Mouse (Mus musculus) forebrain, embryonic 15.5 days (tissue): Measurements from ENCODE around the gene Kcnq5. TPM values are rescaled to one million over a fixed set of nuclear protein-coding genes. Genes with fewer than 3 reads are reported as not detected.
"Not testable (repeated sequence)": the region's sequence is repeated elsewhere in the genome, so short reads cannot be mapped to it uniquely, and the experiment has no call there.

ENCODE experiments used
- ATAC-seq: fragments of 200-750 bp; cut with Nextera tagmentation; replicated peaks from 2 replicates; pipeline ENCODE4 v1.8.0; 2017; ENCODE audit warnings: mild to moderate bottlenecking, moderate TSS enrichment, moderate library complexity
- H3K27ac ChIP-seq: fragments of 300-500 bp; sonication (generic); replicated peaks from 2 replicates; pipeline ENCODE4 v1.5.1; 2015; ENCODE audit warnings: mild to moderate bottlenecking, inconsistent platforms
- H3K27me3 ChIP-seq: fragments of 300-500 bp; sonication (generic); 2 replicates; pipeline ENCODE4 v1.6.1; 2015; ENCODE audit warnings: inconsistent platforms
- H3K36me3 ChIP-seq: fragments of 300-500 bp; sonication (generic); 2 replicates; pipeline ENCODE4 v1.6.1; 2015; ENCODE audit warnings: mild to moderate bottlenecking, inconsistent platforms
- H3K4me1 ChIP-seq: fragments of 300-500 bp; sonication (generic); 2 replicates; pipeline ENCODE4 v1.6.1; 2015; ENCODE audit warnings: inconsistent platforms
- H3K4me2 ChIP-seq: fragments of 300-500 bp; sonication (generic); replicated peaks from 2 replicates; pipeline ENCODE4 v1.6.1; 2015; ENCODE audit warnings: mild to moderate bottlenecking, inconsistent platforms
- H3K4me3 ChIP-seq: fragments of 300-500 bp; sonication (generic); 2 replicates; pipeline ENCODE4 v1.5.1; 2015; ENCODE audit warnings: mild to moderate bottlenecking, inconsistent platforms
- H3K9ac ChIP-seq: fragments of 300-500 bp; sonication (generic); replicated peaks from 2 replicates; pipeline ENCODE4 v1.6.1; 2015; ENCODE audit warnings: mild to moderate bottlenecking, inconsistent platforms
- H3K9me3 ChIP-seq: fragments of 300-500 bp; sonication (generic); 2 replicates; pipeline ENCODE4 v1.6.1; 2016; ENCODE audit warnings: inconsistent platforms
- WGBS: fragments of 180-500 bp; shearing (Covaris S2); methylation state at CpG from one replicate; pipeline ENCODE4 v1.1.7; 2015; ENCODE audit warnings: mixed read lengths; 5-methylcytosine and 5-hydroxymethylcytosine counted together
- polyA plus RNA-seq: library from polyadenylated mRNA; unstranded; fragments of >200 nt; fragmentation: Nextera tagmentation; extraction: Ambion mirVana; gene quantifications from 2 replicates; pipeline ENCODE4 v1.2.1, GENCODE M21; 2015

Gene Kcnq5
- polyA plus RNA-seq, 1 experiment from 2014 or later: 3.3 TPM

- H3K4me2 ChIP-seq: no peak overlapping the region
- no peak overlapping the region for H3K4me3 ChIP-seq
- no peak overlapping the region for H3K27ac ChIP-seq
- H3K27me3 ChIP-seq: no peaks in the 10 kb centered on the region
- no peaks in the 10 kb centered on the region for H3K36me3 ChIP-seq
- no peak for ATAC-seq
- no peaks in the 10 kb centered on the region for H3K4me1 ChIP-seq
- no peaks in the 10 kb centered on the region for H3K9me3 ChIP-seq
- H3K9ac ChIP-seq: no peak overlapping the region
- WGBS: 90% methylated on average over 6 of the region's 6 CpGs
Measured at GRCm38 (mm10) chr1:21391138-21391671, 570.5 kb downstream of the Kcnq5 start.

- H3K4me1 ChIP-seq: no peaks in the 10 kb centered on the region
- 74% methylated on average over 1 of the region's 1 CpGs for WGBS
- no peaks in the 10 kb centered on the region for H3K27me3 ChIP-seq
- H3K27ac ChIP-seq: no peak within 1 kb of the TSS
- ATAC-seq: no peak
- H3K36me3 ChIP-seq: no peaks in the 10 kb centered on the region
- no peak within 1 kb of the TSS for H3K4me2 ChIP-seq
- H3K9me3 ChIP-seq: no peaks in the 10 kb centered on the region
- H3K4me3 ChIP-seq: no peak within 1 kb of the TSS
- H3K9ac ChIP-seq: no peak within 1 kb of the TSS
Measured at GRCm38 (mm10) chr1:21383256-21383655, 578.5 kb downstream of the Kcnq5 start, which contains the start of gene Khdc1b. TSS of gene Khdc1b (plus strand) at chr1:21383556.

DNA sequence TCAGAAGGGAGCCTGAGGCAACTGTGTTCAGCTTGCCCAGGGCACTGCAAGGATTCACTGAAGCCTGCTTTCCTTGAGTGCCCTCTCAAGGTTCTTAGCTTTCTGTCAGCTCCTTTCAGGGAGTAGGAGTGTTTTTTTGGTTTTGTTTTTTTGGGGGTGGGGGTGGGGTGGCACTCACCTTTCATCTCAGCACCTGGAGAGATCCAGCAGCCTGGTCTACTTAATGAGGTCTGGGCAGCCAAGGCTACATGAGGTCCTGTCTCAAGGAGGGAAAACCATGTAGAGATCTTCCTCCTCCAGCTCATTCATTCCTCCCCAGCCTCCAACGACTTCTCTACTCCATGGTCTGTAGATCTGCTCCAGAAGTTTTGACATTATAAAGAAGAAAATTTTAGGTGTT, 593.7 kb downstream of the Kcnq5 start, which contains the start of gene Khdc1c:
Gene Khdc1c, plus strand, starts transcription at position 301 of the 400 bp plus-strand sequence.
- not testable (repeated sequence) for H3K27ac ChIP-seq, H3K36me3 ChIP-seq, H3K4me3 ChIP-seq, H3K9ac ChIP-seq, H3K4me1 ChIP-seq, H3K27me3 ChIP-seq, H3K9me3 ChIP-seq, H3K4me2 ChIP-seq, ATAC-seq
- 76% methylated on average over 1 of the region's 1 CpGs for WGBS

GRCm38 (mm10) chr1:21349341-21349740, 612.4 kb downstream of the Kcnq5 start, which contains the start of gene Khdc1a:
TSS of gene Khdc1a (plus strand) at chr1:21349641.
- Histone ChIP-seq H3K9ac (no peak within 1 kb of the TSS), H3K4me2 (no peak within 1 kb of the TSS), H3K4me1 (no peaks in the 10 kb centered on the region), H3K36me3 (no peaks in the 10 kb centered on the region), H3K27ac (no peak within 1 kb of the TSS), H3K4me3 (no peak within 1 kb of the TSS), H3K9me3 (no peaks in the 10 kb centered on the region), H3K27me3 (no peaks in the 10 kb centered on the region)
- no peak for ATAC-seq
- WGBS: 81% methylated on average over 2 of the region's 2 CpGs
